Mouse (Mus musculus) midbrain, embryonic 15.5 days (tissue): ENCODE measurements around the gene Fam234a. TPM values are rescaled to one million over a fixed set of nuclear protein-coding genes. Genes with fewer than 3 reads are reported as not detected.
"Not testable (repeated sequence)": the region's sequence is repeated elsewhere in the genome, so short reads cannot be mapped to it uniquely, and the experiment has no call there.

Source experiments
- ATAC-seq: fragments of 200-750 bp; cut with Nextera tagmentation; replicated peaks from 2 replicates; pipeline ENCODE4 v1.8.0; 2017; ENCODE audit warnings: moderate TSS enrichment
- H3K27ac ChIP-seq: fragments of 300-500 bp; sonication (generic); 2 replicates; pipeline ENCODE4 v1.5.1; 2015; ENCODE audit warnings: mild to moderate bottlenecking, inconsistent platforms
- H3K27me3 ChIP-seq: fragments of 300-500 bp; sonication (generic); replicated peaks from 2 replicates; pipeline ENCODE4 v1.6.1; 2015; ENCODE audit warnings: inconsistent platforms
- H3K36me3 ChIP-seq: fragments of 300-500 bp; sonication (generic); replicated peaks from 2 replicates; pipeline ENCODE4 v1.6.1; 2015; ENCODE audit warnings: inconsistent platforms
- H3K4me1 ChIP-seq: fragments of 300-500 bp; sonication (generic); 2 replicates; pipeline ENCODE4 v1.6.1; 2015; ENCODE audit warnings: inconsistent platforms
- H3K4me2 ChIP-seq: fragments of 300-500 bp; sonication (generic); 2 replicates; pipeline ENCODE4 v1.6.1; 2015; ENCODE audit warnings: inconsistent platforms, mild to moderate bottlenecking, moderate library complexity
- H3K4me3 ChIP-seq: fragments of 300-500 bp; sonication (generic); 2 replicates; pipeline ENCODE4 v1.5.1; 2015; ENCODE audit warnings: mild to moderate bottlenecking, inconsistent platforms
- H3K9ac ChIP-seq: fragments of 300-500 bp; sonication (generic); 2 replicates; pipeline ENCODE4 v1.6.1; 2015; ENCODE audit warnings: mild to moderate bottlenecking, inconsistent platforms
- H3K9me3 ChIP-seq: fragments of 300-500 bp; sonication (generic); 2 replicates; pipeline ENCODE4 v1.6.1; 2016; ENCODE audit warnings: inconsistent platforms
- WGBS: fragments of 180-500 bp; shearing (Covaris S2); methylation state at CpG from one replicate; pipeline ENCODE4 v1.1.7; 2015; ENCODE audit warnings: mixed read lengths; 5-methylcytosine and 5-hydroxymethylcytosine counted together
- polyA plus RNA-seq: library from polyadenylated mRNA; unstranded; fragments of >200 nt; fragmentation: Nextera tagmentation; extraction: Ambion mirVana; gene quantifications from 2 replicates; pipeline ENCODE4 v1.2.1, GENCODE M21; 2015

Fam234a gene
- polyA plus RNA-seq, 1 experiment from 2014 or later: 31.7 TPM

DNA sequence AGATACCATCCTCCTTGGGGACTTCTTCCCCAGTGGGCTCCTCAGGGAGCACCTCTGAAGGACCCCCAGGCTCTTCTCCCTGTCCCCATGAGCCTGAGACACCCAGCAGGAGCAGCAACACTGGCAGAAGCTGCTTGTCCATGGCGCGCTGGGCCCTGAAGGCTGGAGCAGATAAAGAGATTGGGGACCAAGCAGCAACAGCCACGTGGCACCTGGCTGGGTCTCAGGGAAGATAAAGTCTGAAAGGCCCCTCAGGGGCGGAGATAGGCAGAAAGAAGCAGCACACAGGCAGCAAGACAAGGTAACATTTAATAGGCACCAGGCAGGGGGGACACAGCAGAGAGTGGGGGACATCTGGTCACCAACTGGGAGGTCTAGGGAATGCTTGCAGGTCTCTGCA, 45.1 kb downstream of the Fam234a start, which contains the start of gene Pdia2:
TSS of gene Pdia2 (minus strand) at position 196 of the 400 bp plus-strand sequence.
- H3K9me3 ChIP-seq: no peaks in the 10 kb centered on the region

DNA sequence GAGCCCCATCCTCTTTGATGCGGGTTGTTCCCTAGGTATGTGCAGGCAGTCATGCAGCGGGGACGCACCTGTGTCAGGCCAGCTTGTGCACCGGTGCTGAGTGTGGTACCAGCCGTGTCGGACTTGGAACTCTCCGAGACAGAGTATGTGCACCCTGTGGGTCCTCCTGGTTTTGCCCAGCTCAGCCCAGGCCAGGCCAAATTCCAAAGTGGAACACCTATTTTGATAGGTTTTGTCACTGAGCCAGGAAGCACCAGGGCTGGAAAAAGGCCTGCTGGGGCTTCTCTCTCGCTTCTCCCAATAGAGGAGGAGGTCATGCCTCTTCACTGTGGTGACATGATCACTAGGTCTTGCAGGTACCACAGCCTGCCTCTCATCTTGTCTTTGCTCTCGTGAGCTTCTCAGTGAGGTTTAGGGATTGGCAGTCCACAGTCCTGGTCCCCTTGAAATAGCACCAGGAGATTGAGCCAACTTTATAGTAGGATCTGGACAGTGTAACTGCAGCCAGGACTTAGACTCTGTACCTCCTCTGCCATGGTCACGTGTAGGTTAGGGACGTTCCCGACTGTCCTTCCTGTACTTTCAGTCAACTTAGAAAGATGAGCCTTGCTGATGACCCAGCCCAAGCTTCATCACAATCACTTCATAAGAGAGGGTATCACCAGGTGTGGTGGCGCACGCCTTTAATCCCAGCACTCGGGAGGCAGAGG, 51.4 kb downstream of the Fam234a start:
- Histone ChIP-seq H3K36me3 (peaks cover 70% of the 10 kb centered on the region), H3K27ac (no peak overlapping the region), H3K4me2 (no peak overlapping the region), H3K4me3 (no peak overlapping the region), H3K4me1 (no peaks in the 10 kb centered on the region), H3K9ac (no peak overlapping the region), H3K9me3 (no peaks in the 10 kb centered on the region), H3K27me3 (no peaks in the 10 kb centered on the region)
- WGBS: 97% methylated on average over 15 of the region's 15 CpGs
- no peak for ATAC-seq

More for the DNA sequence above, 45.1 kb downstream of the Fam234a start, which contains the start of gene Pdia2:
- Histone ChIP-seq H3K4me1 (peaks cover 28% of the 10 kb centered on the region), H3K4me2 (no peak within 1 kb of the TSS), H3K27ac (no peak within 1 kb of the TSS), H3K27me3 (peaks cover 40% of the 10 kb centered on the region), H3K4me3 (no peak within 1 kb of the TSS), H3K9ac (no peak within 1 kb of the TSS), H3K36me3 (peaks cover 18% of the 10 kb centered on the region)
- no peak for ATAC-seq
- 81% methylated on average over 4 of the region's 4 CpGs for WGBS

DNA sequence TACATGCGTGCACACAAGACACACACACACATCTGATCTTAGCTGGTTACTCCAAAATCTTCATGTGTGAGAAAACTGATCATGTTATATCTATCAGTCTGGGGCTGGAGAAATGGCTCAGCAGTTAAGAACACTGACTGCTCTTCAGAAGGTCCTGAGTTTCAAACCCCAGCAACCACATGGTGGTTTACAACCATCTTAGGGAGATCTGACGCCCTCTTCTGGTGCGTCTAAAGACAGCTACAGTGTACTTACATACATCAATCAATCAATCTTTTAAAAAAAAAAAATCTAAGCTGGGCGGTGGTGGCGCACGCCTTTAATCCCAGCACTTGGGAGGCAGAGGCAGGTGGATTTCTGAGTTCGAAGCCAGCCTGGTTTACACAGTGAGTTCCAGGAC, 52.6 kb downstream of the Fam234a start:
- H3K36me3 ChIP-seq: peaks cover 80% of the 10 kb centered on the region
- H3K9ac ChIP-seq, H3K27me3 ChIP-seq, H3K4me2 ChIP-seq, H3K4me1 ChIP-seq, H3K4me3 ChIP-seq, ATAC-seq, H3K9me3 ChIP-seq, H3K27ac ChIP-seq: not testable (repeated sequence)
- WGBS: 86% methylated on average over 7 of the region's 7 CpGs

DNA sequence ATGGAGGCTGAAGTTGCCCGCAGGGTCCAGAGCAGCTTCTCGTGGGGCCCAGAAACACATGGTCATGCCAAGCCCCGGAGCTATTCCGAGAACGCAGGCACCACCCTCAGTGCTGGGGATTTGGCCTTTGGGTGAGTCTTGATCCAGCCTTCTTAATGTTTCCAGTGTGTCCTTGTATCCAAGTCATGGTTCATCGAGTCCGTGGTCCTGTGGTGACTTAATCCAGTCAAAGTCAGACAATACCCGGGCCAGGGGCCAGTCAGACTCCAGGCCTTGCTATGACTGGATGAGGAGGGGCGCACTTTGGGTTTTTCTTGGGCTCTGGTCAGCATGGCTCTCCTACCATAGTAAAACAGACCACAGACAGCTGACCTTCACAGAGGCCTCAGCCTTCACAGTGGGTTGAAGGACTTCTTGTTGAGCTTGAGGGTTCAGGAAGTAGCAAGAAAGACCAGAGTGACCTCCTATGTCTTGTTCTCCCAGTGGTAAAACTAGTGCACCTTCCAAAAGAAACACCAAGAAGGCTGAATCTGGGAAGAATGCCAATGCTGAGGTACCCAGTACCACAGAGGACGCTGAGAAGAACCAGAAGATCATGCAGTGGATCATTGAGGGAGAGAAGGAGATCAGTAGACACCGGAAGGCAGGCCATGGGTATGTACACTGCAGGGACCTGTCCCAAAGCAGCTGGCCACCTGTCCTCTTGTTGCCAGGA, 55.8 kb downstream of the Fam234a start:
- no peak overlapping the region for H3K27ac ChIP-seq
- no peak overlapping the region for H3K4me2 ChIP-seq
- no peaks in the 10 kb centered on the region for H3K9me3 ChIP-seq
- ATAC-seq: no peak
- H3K36me3 ChIP-seq: peaks cover 76% of the 10 kb centered on the region
- no peak overlapping the region for H3K4me3 ChIP-seq
- no peak overlapping the region for H3K9ac ChIP-seq
- H3K27me3 ChIP-seq: no peaks in the 10 kb centered on the region
- 90% methylated on average over 11 of the region's 11 CpGs for WGBS
- H3K4me1 ChIP-seq: no peaks in the 10 kb centered on the region

DNA sequence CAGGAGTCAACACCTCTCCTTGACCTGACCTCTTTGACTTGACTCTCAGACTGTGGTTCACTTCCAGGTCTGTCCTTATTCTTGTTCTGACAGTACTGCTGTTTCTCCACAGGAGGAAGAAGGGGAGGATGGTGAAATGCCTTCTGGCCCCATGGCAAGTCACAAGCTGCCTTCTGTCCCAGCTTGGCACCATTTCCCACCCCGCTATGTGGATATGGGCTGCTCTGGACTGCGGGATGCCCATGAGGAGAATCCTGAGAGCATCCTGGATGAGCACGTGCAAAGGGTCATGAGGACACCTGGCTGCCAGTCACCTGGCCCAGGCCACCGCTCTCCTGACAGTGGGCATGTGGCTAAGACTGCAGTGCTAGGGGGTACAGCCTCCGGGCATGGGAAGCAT, 56.5 kb downstream of the Fam234a start:
- H3K4me1 ChIP-seq: no peaks in the 10 kb centered on the region
- H3K27ac ChIP-seq: no peak overlapping the region
- no peak overlapping the region for H3K9ac ChIP-seq
- H3K27me3 ChIP-seq: no peaks in the 10 kb centered on the region
- no peak for ATAC-seq
- no peak overlapping the region for H3K4me3 ChIP-seq
- peaks cover 76% of the 10 kb centered on the region for H3K36me3 ChIP-seq
- no peak overlapping the region for H3K4me2 ChIP-seq
- WGBS: 95% methylated on average over 5 of the region's 5 CpGs
- no peaks in the 10 kb centered on the region for H3K9me3 ChIP-seq

DNA sequence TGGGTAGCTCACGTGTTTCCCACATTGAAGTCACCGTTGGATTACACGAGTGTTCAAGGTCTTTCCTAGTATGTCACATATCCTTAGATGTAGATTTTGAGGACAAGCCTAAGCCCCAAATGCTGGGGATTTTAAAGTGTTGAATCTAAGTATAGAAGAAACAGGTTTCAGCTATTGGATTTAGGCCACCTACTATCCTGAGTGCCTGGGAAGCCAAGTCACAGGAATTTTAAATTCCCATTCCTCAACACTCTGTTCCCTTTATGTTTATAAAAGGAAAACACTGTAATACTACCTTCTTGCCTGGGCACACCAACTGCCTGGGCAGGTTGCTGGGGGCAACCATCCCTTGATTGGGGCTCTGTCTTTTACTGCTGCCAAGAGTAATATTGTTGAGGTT, 62.9 kb downstream of the Fam234a start:
- Histone ChIP-seq H3K27me3 (no peaks in the 10 kb centered on the region), H3K9me3 (no peaks in the 10 kb centered on the region), H3K4me2 (no peak overlapping the region), H3K27ac (no peak overlapping the region), H3K9ac (no peak overlapping the region), H3K4me1 (no peaks in the 10 kb centered on the region), H3K36me3 (peaks cover 30% of the 10 kb centered on the region), H3K4me3 (no peak overlapping the region)
- WGBS: 95% methylated on average over 3 of the region's 3 CpGs
- ATAC-seq: no peak

DNA sequence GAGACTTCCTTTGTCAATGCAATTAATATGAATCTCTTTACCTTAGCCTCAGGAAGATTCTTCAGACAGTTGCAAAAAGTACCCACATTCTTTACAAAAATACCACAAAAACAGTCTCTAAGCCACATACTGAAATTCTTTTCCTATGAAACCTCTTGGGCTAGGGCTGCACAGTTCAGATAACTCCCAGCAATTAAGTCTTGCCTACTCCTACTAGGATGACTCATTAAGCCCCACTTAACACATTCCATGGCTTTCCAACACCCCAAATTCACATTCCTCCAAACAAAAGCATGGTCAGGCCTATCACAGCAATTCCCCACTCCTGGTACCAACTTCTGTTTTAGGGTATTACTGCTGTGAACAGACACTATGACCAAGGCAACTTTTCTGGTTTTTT, 65.4 kb downstream of the Fam234a start:
- H3K9ac ChIP-seq: no peak overlapping the region
- peaks cover 19% of the 10 kb centered on the region; the same call in 1 of the 2 replicates for H3K36me3 ChIP-seq
- no peak overlapping the region for H3K4me2 ChIP-seq
- H3K9me3 ChIP-seq: no peaks in the 10 kb centered on the region
- no peak overlapping the region for H3K4me3 ChIP-seq
- H3K4me1 ChIP-seq: no peaks in the 10 kb centered on the region
- no peaks in the 10 kb centered on the region for H3K27me3 ChIP-seq
- H3K27ac ChIP-seq: no peak overlapping the region
- ATAC-seq: no peak

DNA sequence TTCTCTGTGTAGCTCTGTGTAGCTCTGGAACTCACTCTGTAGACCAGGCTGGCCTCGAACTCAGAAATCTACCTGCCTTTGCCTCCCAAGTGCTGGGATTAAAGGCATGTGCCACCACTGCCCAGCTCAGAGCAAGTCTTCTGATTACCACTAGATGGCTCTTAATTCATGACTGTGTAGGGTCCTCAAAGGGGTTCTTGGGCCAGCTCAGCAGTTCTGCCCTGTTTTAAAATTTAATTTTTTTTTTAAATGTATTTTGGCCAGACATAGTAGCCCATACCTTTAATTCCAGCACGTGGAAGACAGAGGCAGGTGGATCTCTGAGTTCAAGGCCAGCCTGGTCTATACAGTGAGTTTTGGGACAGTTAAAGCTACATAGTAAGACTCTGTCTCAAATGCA, 68.8 kb downstream of the Fam234a start:
- not testable (repeated sequence) for H3K27me3 ChIP-seq, H3K36me3 ChIP-seq, H3K4me2 ChIP-seq, ATAC-seq, H3K9ac ChIP-seq, H3K4me3 ChIP-seq, H3K27ac ChIP-seq, H3K9me3 ChIP-seq, H3K4me1 ChIP-seq
- 94% methylated on average over 2 of the region's 2 CpGs for WGBS

DNA sequence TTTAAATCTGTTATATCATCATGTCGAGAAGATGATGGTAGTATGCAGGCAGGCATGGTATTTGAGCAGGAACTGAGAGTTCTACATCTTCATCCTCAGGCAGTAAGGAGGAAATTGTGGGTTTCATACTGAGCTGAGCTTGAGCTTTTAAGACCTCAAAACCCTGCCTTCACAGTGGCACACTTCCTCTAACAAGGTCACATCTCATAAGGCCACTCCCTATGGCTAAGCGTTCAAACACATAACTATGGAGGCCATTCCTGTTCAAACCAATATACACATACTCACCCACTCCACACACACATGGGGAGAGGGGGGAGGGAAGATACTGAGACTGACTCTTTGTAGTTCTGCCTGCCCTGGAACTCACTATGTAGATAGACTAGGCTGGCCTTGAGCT, 76.0 kb downstream of the Fam234a start:
- 96% methylated on average over 2 of the region's 2 CpGs for WGBS
- H3K9me3 ChIP-seq: no peaks in the 10 kb centered on the region
- no peak for ATAC-seq

DNA sequence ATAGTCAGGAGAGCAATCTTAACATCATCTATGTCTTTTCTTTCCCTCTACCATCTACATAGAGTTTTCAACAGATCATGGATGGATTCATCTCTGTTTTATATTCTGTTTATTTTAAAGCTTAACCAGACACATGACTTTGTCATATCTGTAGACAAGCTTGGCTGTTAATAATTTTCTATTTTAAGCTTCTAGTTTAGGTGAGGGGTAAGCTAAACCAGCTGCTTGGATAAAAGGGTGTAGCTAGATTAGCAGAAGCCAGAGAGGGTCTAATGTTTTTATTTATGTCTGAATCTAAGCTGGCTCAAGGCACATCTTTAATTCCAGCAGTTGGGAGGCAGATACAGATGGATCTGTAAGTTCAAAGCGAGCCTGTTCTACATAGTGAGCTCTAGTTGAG, 81.3 kb downstream of the Fam234a start:
- Histone ChIP-seq H3K9ac (no peak overlapping the region), H3K4me3 (no peak overlapping the region), H3K27ac (no peak overlapping the region), H3K36me3 (no peaks in the 10 kb centered on the region), H3K27me3 (no peaks in the 10 kb centered on the region), H3K4me2 (no peak overlapping the region), H3K9me3 (no peaks in the 10 kb centered on the region), H3K4me1 (no peaks in the 10 kb centered on the region)
- WGBS: 95% methylated on average over 1 of the region's 1 CpGs
- ATAC-seq: no peak

More for the DNA sequence above, 76.0 kb downstream of the Fam234a start:
- Histone ChIP-seq H3K27me3 (no peaks in the 10 kb centered on the region), H3K4me1 (no peaks in the 10 kb centered on the region), H3K36me3 (no peaks in the 10 kb centered on the region), H3K9ac (no peak overlapping the region), H3K4me2 (no peak overlapping the region), H3K27ac (no peak overlapping the region), H3K4me3 (no peak overlapping the region)
